Mouse (Mus musculus) megakaryocyte, embryonic 14.5 days (primary cell): ENCODE results near the gene Taar6.

Source experiments
- FLI1 ChIP-seq: IDR thresholded peaks from 2 replicates; pipeline ENCODE4 v1.6.1; 2012; ENCODE audit warnings: low read length, inconsistent platforms, mixed read lengths
- GATA1 ChIP-seq: IDR thresholded peaks from 3 replicates; pipeline ENCODE4 v1.6.1; 2012; ENCODE audit warnings: mixed read lengths, low read length, inconsistent platforms, borderline replicate concordance

GRCm38 (mm10) chr10:23960444-23960915, 25.0 kb downstream of the Taar6 start, which contains the start of gene Taar4:
- TF ChIP-seq GATA1 = no peak
- no peak for TF ChIP-seq FLI1
